Mouse (Mus musculus): Measurements from ENCODE around the gene Usp44. TPM values are rescaled to one million over a fixed set of nuclear protein-coding genes. Genes with fewer than 3 reads are reported as not detected.

The Usp44 gene
- polyA plus RNA-seq, 2 experiments from 2014 or later = not detected

Other genes starting within 250 kb of the Usp44 start
- gene Snrpf, start 241.8 kb upstream of the Usp44 start, polyA plus RNA-seq (2017; shearing (Covaris generic)) = 10 to 100 TPM; 55.4 to 63.9 TPM
- gene Ntn4, start 190.9 kb upstream of the Usp44 start, polyA plus RNA-seq (2017; shearing (Covaris generic)) = under 1 TPM; 0.12 to 0.27 TPM
- gene Metap2, start 65.5 kb downstream of the Usp44 start, polyA plus RNA-seq (2017; shearing (Covaris generic)) = 100 to 1,000 TPM; 169 to 171 TPM
- gene Vezt, start 204.3 kb downstream of the Usp44 start, polyA plus RNA-seq (2017; shearing (Covaris generic)) = 10 to 100 TPM; 10.5 to 19.7 TPM
- 1 to 10 TPM; 1.7 TPM for gene Fgd6, start 204.4 kb downstream of the Usp44 start, polyA plus RNA-seq (2017; shearing (Covaris generic))

All from CD4-positive, CD25-positive, alpha-beta regulatory T cell, adult 4 months (primary cell).